Mouse (Mus musculus) liver, embryonic 14 days (tissue): Measurements from ENCODE around the gene Myo10. TPM values are rescaled to one million over a fixed set of nuclear protein-coding genes. Genes with fewer than 3 reads are reported as not detected.

ENCODE experiments used
- polyA plus RNA-seq: library from polyadenylated mRNA; depleted of rRNA; stranded (reverse); fragments of >200 nt; gene quantifications from 2 replicates; pipeline ENCODE4 v1.2.3, GENCODE M21; 2012; rRNA removed

The Myo10 gene
- 2.7 and 2.8 TPM in 2 replicates for polyA plus RNA-seq

GRCm38 (mm10) chr15:25622200-25622866, at the start of gene Myo10:
Myo10 (plus strand) TSS chr15:25622525.

GRCm38 (mm10) chr15:25843086-25843991, 221.0 kb downstream of the Myo10 start, which contains the start of gene Retreg1:
Retreg1 (plus strand) TSS chr15:25843180.

Other genes starting within 250 kb of the Myo10 start
- 3.8 and 5.0 TPM in 2 replicates for gene Basp1, start 208.8 kb upstream of the Myo10 start, polyA plus RNA-seq
- gene Retreg1, start 220.7 kb downstream of the Myo10 start, polyA plus RNA-seq: 0.81 and 0.91 TPM in 2 replicates